Mouse (Mus musculus): ENCODE results near the gene Gm20388.

GRCm38 (mm10) chr8:122526526-122527170 is 2616.0 kb downstream of the Gm20388 start:
- no peak for TF ChIP-seq CTCF (IDR thresholded peaks at IDR 0.05; ENCODE audit: borderline replicate concordance, insufficient read depth, low read depth, low read length)
- TF ChIP-seq POLR2A (IDR thresholded peaks at IDR 0.05; ENCODE audit: borderline replicate concordance, insufficient read depth, low read length): no peak
